Mouse (Mus musculus) left cerebral cortex, adult 6 months (tissue): ENCODE data around the gene Gm4305. TPM values are rescaled to one million over a fixed set of nuclear protein-coding genes. Genes with fewer than 3 reads are reported as not detected.

Source experiments
- long read RNA-seq, 2 experiments: library from polyadenylated mRNA; unstranded; transcript quantifications; one replicate each; pipeline ENCODE4 v2.0.0; 2019 to 2020
- polyA plus RNA-seq: library from polyadenylated mRNA; unstranded; fragments of <200 nt; fragmentation: Nextera tagmentation; gene quantifications from 2 replicates; pipeline ENCODE4 v1.2.3, GENCODE M21; 2021

Gm4305 gene
- polyA plus RNA-seq, result not detected in 2 replicates
- long read RNA-seq, experiment 1, result 0 reads
- long read RNA-seq, experiment 2, result 0 reads

DNA sequence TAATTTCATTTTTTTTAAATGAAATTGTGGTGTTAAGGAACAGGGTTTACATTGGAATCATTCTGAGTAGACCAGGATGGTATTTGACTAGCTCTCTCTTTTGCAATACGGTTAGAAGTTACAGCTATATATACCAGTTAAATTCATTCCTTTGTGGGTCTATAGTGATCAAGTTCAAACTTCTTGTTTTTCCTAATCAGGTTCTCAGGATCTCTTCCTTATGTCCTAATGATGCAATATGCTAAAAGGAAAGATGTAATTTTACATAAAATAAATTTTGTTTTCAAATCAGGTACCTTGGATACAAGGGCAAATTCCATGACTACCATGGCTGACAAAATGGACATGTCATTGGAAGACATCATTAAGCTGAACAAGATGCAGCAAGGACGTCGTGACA, at the start of gene Gm4305:
Gene Gm4305 (plus strand): TSS at position 301 of the 400 bp plus-strand sequence.

DNA sequence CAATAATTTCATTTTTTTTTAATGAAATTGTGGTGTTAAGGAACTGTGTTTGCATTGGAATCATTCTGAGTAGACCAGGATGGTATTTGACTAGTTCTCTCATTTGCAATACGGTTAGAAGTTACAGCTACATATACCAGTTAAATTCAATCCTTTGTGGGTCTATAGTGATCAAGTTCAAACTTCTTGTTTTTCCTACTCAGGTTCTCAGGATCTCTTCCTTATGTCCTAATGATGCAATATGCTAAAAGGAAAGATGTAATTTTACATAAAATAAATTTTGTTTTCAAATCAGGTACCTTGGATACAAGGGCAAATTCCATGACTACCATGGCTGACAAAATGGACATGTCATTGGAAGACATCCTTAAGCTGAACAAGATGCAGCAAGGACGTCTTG, 15.5 kb upstream of the Gm4305 start, which contains the start of gene Gm4301:
Gene Gm4301 (plus strand): TSS at position 301 of the 400 bp plus-strand sequence.

GRCm38 (mm10) chr10:100340536-100340935, 10.4 kb upstream of the Gm4305 start, which contains the start of gene Gm4302:
Gene Gm4302 (plus strand): TSS chr10:100340836.

GRCm38 (mm10) chr10:100345672-100346071, 5.2 kb upstream of the Gm4305 start, which contains the start of gene Gm4303:
Gene Gm4303 (plus strand): TSS chr10:100345972.

DNA sequence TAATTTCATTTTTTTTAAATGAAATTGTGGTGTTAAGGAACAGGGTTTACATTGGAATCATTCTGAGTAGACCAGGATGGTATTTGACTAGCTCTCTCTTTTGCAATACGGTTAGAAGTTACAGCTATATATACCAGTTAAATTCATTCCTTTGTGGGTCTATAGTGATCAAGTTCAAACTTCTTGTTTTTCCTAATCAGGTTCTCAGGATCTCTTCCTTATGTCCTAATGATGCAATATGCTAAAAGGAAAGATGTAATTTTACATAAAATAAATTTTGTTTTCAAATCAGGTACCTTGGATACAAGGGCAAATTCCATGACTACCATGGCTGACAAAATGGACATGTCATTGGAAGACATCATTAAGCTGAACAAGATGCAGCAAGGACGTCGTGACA, 10.1 kb downstream of the Gm4305 start, which contains the start of gene Gm4307:
Gene Gm4307 (plus strand): TSS at position 301 of the 400 bp plus-strand sequence.

GRCm38 (mm10) chr10:100382460-100382859, 31.6 kb downstream of the Gm4305 start, which contains the start of gene Gm4312:
Gene Gm4312 (minus strand): TSS chr10:100382560.

Other genes starting within 250 kb of the Gm4305 start
- not detected in 2 replicates for gene Gm4301, start 15.4 kb upstream of the Gm4305 start, polyA plus RNA-seq
- gene Gm4302, start 10.3 kb upstream of the Gm4305 start, polyA plus RNA-seq, result not detected in 2 replicates
- not detected in 2 replicates for gene Gm4303, start 5.1 kb upstream of the Gm4305 start, polyA plus RNA-seq
- gene Gm4307, start 10.2 kb downstream of the Gm4305 start, polyA plus RNA-seq, result not detected in 2 replicates
- gene Gm4312, start 31.5 kb downstream of the Gm4305 start, polyA plus RNA-seq, result not detected in 2 replicates
- 6.3 and 13.0 TPM in 2 replicates for gene Tmtc3, start 136.3 kb downstream of the Gm4305 start, polyA plus RNA-seq
- 3.7 and 3.8 TPM in 2 replicates for gene Cep290, start 136.5 kb downstream of the Gm4305 start, polyA plus RNA-seq
- gene 4930430F08Rik, start 239.3 kb downstream of the Gm4305 start, polyA plus RNA-seq, result 18.5 and 25.0 TPM in 2 replicates
- gene 1700017N19Rik, start 239.4 kb downstream of the Gm4305 start, polyA plus RNA-seq, result not detected in 2 replicates